In the genomic region with DNA sequence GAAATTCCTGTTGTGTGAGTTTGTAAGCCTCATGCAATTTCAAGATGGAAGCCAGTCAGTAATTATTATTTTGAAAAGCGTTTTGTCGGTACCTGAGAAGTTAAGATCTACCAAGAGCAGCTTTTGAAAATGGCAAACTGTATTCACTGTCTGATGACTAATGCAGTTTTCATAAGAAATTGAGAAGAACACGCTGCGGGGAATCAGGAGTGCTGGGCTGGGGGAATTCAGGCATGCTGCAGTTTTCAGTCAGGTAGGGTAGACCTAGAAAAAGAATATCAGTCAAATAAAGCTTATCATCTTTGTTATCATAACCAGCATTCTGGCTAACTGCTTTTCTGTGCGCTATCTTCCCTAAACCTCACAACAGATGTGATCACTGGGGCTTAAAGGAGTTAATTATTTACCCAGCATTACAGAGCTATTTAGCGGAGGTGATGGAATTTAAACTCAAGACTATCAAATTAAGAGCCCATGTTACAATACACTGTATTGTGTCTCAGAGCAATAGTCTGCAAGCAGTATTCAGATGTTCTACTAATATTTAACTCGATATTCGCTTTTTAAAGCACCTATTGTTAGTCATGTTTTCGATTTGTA, we compare ENCODE assay signal across 17 mouse cellular contexts. TPM values are rescaled to one million over a fixed set of nuclear protein-coding genes. Genes with fewer than 3 reads are reported as not detected.
A peak's percentile ranks its signal among the peaks of the same experiment; 100 is the strongest.
DNase-seq lines count a peak whose midpoint lies in the region; ATAC-seq and TF ChIP-seq lines count a peak whose summit lies in the region.
"Had no signal": no experiment of that assay in that cellular context is flagged by ENCODE, and none has a peak within 500 bp of the region (broad histone marks: within the 10 kb centered on the region; RNA-seq: fewer than 3 reads in every experiment).

No protein-coding gene starts in this region.

- no peak for ATAC-seq in hindbrain, embryonic 12.5 days (ENCODE audit: low FRiP score)
- ATAC-seq in hindbrain, embryonic 11.5 days (ENCODE audit: low FRiP score): no peak
- ATAC-seq in Patski: peak; percentile 82
- peak; percentile 95 for ATAC-seq in intestine, embryonic 15.5 days
- no peak for ATAC-seq in midbrain, embryonic 15.5 days (replicated peaks)
- ATAC-seq in forebrain, embryonic 14.5 days: no peak
- ATAC-seq: liver, embryonic 12.5 days had no signal

- 0 out of 2 replicates have a peak overlapping the region, but pooled peaks have one; percentile 44 for H3K27ac ChIP-seq in hindbrain, embryonic 12.5 days
- H3K27ac ChIP-seq in hindbrain, embryonic 11.5 days (ENCODE audit: low read depth, low read length): no peak overlapping the region
- H3K27ac ChIP-seq in intestine, embryonic 15.5 days: peak overlapping the region; percentile 36; the same call in 1 of the 2 replicates
- no peak overlapping the region for H3K27ac ChIP-seq in midbrain, embryonic 15.5 days
- no peak overlapping the region for H3K27ac ChIP-seq in forebrain, embryonic 14.5 days (ENCODE audit: low read depth, low read length)
- H3K27ac ChIP-seq: forebrain, embryonic 12.5 days; liver, embryonic 12.5 days; macrophage had no signal

- H3K4me3 ChIP-seq in hindbrain, embryonic 12.5 days: no peak overlapping the region
- no peak overlapping the region for H3K4me3 ChIP-seq in hindbrain, embryonic 11.5 days (ENCODE audit: low read depth, low read length)
- no peak overlapping the region for H3K4me3 ChIP-seq in intestine, embryonic 15.5 days (replicated peaks)
- H3K4me3 ChIP-seq in midbrain, embryonic 15.5 days: no peak overlapping the region
- H3K4me3 ChIP-seq in forebrain, embryonic 14.5 days (ENCODE audit: low read depth, low read length): no peak overlapping the region
- H3K4me3 ChIP-seq: forebrain, embryonic 12.5 days; liver, embryonic 12.5 days had no signal

- no peaks in the 10 kb centered on the region for H3K27me3 ChIP-seq in hindbrain, embryonic 12.5 days
- H3K27me3 ChIP-seq in hindbrain, embryonic 11.5 days (ENCODE audit: control insufficient read depth, insufficient read depth, low read length): no peaks in the 10 kb centered on the region
- no peaks in the 10 kb centered on the region for H3K27me3 ChIP-seq in Patski
- H3K27me3 ChIP-seq in intestine, embryonic 15.5 days (replicated peaks): no peaks in the 10 kb centered on the region
- H3K27me3 ChIP-seq in midbrain, embryonic 15.5 days (replicated peaks): no peaks in the 10 kb centered on the region
- no peaks in the 10 kb centered on the region for H3K27me3 ChIP-seq in forebrain, embryonic 14.5 days (replicated peaks; ENCODE audit: control insufficient read depth, insufficient read depth, low read length)
- H3K27me3 ChIP-seq: forebrain, embryonic 12.5 days; liver, embryonic 12.5 days had no signal

- 84% methylated on average over 9 of the region's 9 CpGs for WGBS in hindbrain, embryonic 12.5 days
- 86% methylated on average over 9 of the region's 9 CpGs for WGBS in hindbrain, embryonic 11.5 days
- 61% methylated on average over 9 of the region's 9 CpGs for WGBS in intestine, embryonic 15.5 days
- 85% methylated on average over 9 of the region's 9 CpGs for WGBS in midbrain, embryonic 15.5 days
- WGBS in forebrain, embryonic 14.5 days: 59% methylated on average over 9 of the region's 9 CpGs

- no peaks in the 10 kb centered on the region for H3K36me3 ChIP-seq in hindbrain, embryonic 12.5 days
- H3K36me3 ChIP-seq in hindbrain, embryonic 11.5 days (ENCODE audit: control insufficient read depth, insufficient read depth, low read length): no peaks in the 10 kb centered on the region
- no peaks in the 10 kb centered on the region for H3K36me3 ChIP-seq in intestine, embryonic 15.5 days
- no peaks in the 10 kb centered on the region for H3K36me3 ChIP-seq in midbrain, embryonic 15.5 days (replicated peaks)
- H3K36me3 ChIP-seq in forebrain, embryonic 14.5 days (ENCODE audit: control insufficient read depth, insufficient read depth, low read length): no peaks in the 10 kb centered on the region
- H3K36me3 ChIP-seq: forebrain, embryonic 12.5 days; liver, embryonic 12.5 days had no signal

- no peak overlapping the region for H3K9ac ChIP-seq in hindbrain, embryonic 12.5 days
- no peak overlapping the region for H3K9ac ChIP-seq in hindbrain, embryonic 11.5 days (ENCODE audit: low read depth, low read length)
- H3K9ac ChIP-seq in intestine, embryonic 15.5 days: no peak overlapping the region
- H3K9ac ChIP-seq in midbrain, embryonic 15.5 days: no peak overlapping the region
- no peak overlapping the region for H3K9ac ChIP-seq in forebrain, embryonic 14.5 days (ENCODE audit: low read length)
- H3K9ac ChIP-seq: forebrain, embryonic 12.5 days; liver, embryonic 12.5 days; lung, embryonic 14.5 days had no signal

- POLR2A ChIA-PET in Patski (lab: Charles Lee): interaction anchor here (0.6 to 1.8 kb wide), 4 partner anchors 9 to 67 kb away, joined by 3 to 7 read pairs (median 4); a partner anchor contains a TSS

- DNase-seq in hindbrain, embryonic 11.5 days (ENCODE audit: low spot score): no peak
- peak; percentile 71 for DNase-seq in Patski (ENCODE audit: low read depth, low spot score)
- DNase-seq in kidney, postnatal 14 days: peak; percentile 21
- DNase-seq in forebrain, embryonic 14.5 days (ENCODE audit: low spot score): no peak
- DNase-seq in right cerebral cortex, postnatal 36 days (ENCODE audit: low spot score in 2 of 2): no peak
- DNase-seq: cerebellum, adult 11 months; cerebellum, postnatal 14 days; left cerebral cortex, postnatal 4 days; lung, embryonic 14.5 days had no signal

- H3K9me3 ChIP-seq in hindbrain, embryonic 12.5 days (replicated peaks): no peaks in the 10 kb centered on the region
- H3K9me3 ChIP-seq in hindbrain, embryonic 11.5 days (ENCODE audit: control insufficient read depth, low read length): no peaks in the 10 kb centered on the region
- H3K9me3 ChIP-seq in intestine, embryonic 15.5 days: no peaks in the 10 kb centered on the region
- H3K9me3 ChIP-seq in midbrain, embryonic 15.5 days: no peaks in the 10 kb centered on the region
- H3K9me3 ChIP-seq in forebrain, embryonic 14.5 days (replicated peaks; ENCODE audit: control insufficient read depth, low read length): no peaks in the 10 kb centered on the region
- H3K9me3 ChIP-seq: forebrain, embryonic 12.5 days; liver, embryonic 12.5 days had no signal

- H3K4me1 ChIP-seq in hindbrain, embryonic 12.5 days: no peaks in the 10 kb centered on the region
- H3K4me1 ChIP-seq in hindbrain, embryonic 11.5 days (replicated peaks; ENCODE audit: control insufficient read depth, insufficient read depth, low read length): no peaks in the 10 kb centered on the region
- no peaks in the 10 kb centered on the region for H3K4me1 ChIP-seq in intestine, embryonic 15.5 days (replicated peaks)
- no peaks in the 10 kb centered on the region for H3K4me1 ChIP-seq in midbrain, embryonic 15.5 days
- no peaks in the 10 kb centered on the region for H3K4me1 ChIP-seq in forebrain, embryonic 14.5 days (ENCODE audit: control insufficient read depth, insufficient read depth, low read length)
- H3K4me1 ChIP-seq: forebrain, embryonic 12.5 days; liver, embryonic 12.5 days had no signal

- no peak for TF ChIP-seq CTCF in Patski (IDR thresholded peaks at IDR 0.05)

- CTCF ChIA-PET in Patski (lab: Charles Lee): interaction anchor here (1.1 to 1.5 kb wide), 2 partner anchors 10 to 22 kb away, joined by 3 to 4 read pairs; no protein-coding TSS in a partner anchor

- H3K4me2 ChIP-seq in hindbrain, embryonic 12.5 days (replicated peaks): no peak overlapping the region
- no peak overlapping the region for H3K4me2 ChIP-seq in hindbrain, embryonic 11.5 days (replicated peaks; ENCODE audit: low read depth, low read length)
- no peak overlapping the region for H3K4me2 ChIP-seq in intestine, embryonic 15.5 days (replicated peaks)
- H3K4me2 ChIP-seq in midbrain, embryonic 15.5 days: no peak overlapping the region
- no peak overlapping the region for H3K4me2 ChIP-seq in forebrain, embryonic 14.5 days (ENCODE audit: low read length)
- H3K4me2 ChIP-seq: forebrain, embryonic 12.5 days; heart, embryonic 11.5 days; liver, embryonic 12.5 days; lung, embryonic 14.5 days; midbrain, embryonic 11.5 days had no signal

- in situ Hi-C loops in Patski (cut with MboI; ENCODE audit: low pct_unique_long_range_greater_than_20kb): no loop called here

RNA-seq across cellular contexts. Expression of a gene that starts 9.1 kb away (rescaled TPM):
- polyA plus RNA-seq in hindbrain, embryonic 12.5 days (2016; fragmentation: Nextera tagmentation; extraction: Ambion mirVana): 1.0 and 1.1 TPM in 2 replicates
- 0.80 and 1.1 TPM in 2 replicates for polyA plus RNA-seq in hindbrain, embryonic 11.5 days (2014; fragmentation: Nextera tagmentation; extraction: Ambion mirVana)
- polyA plus RNA-seq in Patski (2021): not detected
- 5.6 and 7.4 TPM in 2 replicates for polyA plus RNA-seq in intestine, embryonic 15.5 days (2015; fragmentation: Nextera tagmentation; extraction: Ambion mirVana)
- 0.79 and 1.4 TPM in 2 replicates for polyA plus RNA-seq in midbrain, embryonic 15.5 days (2015; fragmentation: Nextera tagmentation; extraction: Ambion mirVana)
- polyA plus RNA-seq in forebrain, embryonic 14.5 days (2014; fragmentation: Nextera tagmentation; extraction: Ambion mirVana): 1.1 and 1.2 TPM in 2 replicates
- polyA plus RNA-seq: macrophage had no signal

Comparison
In these comparisons a context has a peak if more than half of its experiments do, and no peak if none do; other contexts are left out.
1. H3K27ac ChIP-seq: peak in hindbrain, embryonic 12.5 days (single experiment) and intestine, embryonic 15.5 days (single experiment); none in hindbrain, embryonic 11.5 days (single experiment), midbrain, embryonic 15.5 days (single experiment) and forebrain, embryonic 14.5 days (single experiment).
2. ATAC-seq: peak in Patski (single experiment) and intestine, embryonic 15.5 days (single experiment); none in hindbrain, embryonic 12.5 days (single experiment), hindbrain, embryonic 11.5 days (single experiment), midbrain, embryonic 15.5 days (single experiment) and forebrain, embryonic 14.5 days (single experiment).
3. DNase-seq: peak in Patski (single experiment) and kidney, postnatal 14 days (single experiment); none in hindbrain, embryonic 11.5 days (single experiment), forebrain, embryonic 14.5 days (single experiment) and right cerebral cortex, postnatal 36 days (0 of 2).